Mouse (Mus musculus) stomach, postnatal 0 days (tissue): Measurements from ENCODE around the gene Gucy2d.
A peak's percentile ranks its signal among the peaks of the same experiment; 100 is the strongest.

Experiments
- CTCF ChIP-seq: IDR thresholded peaks from 2 replicates; pipeline ENCODE4 v1.5.1; 2016; ENCODE audit warnings: antibody characterized with exemption, low read depth, mild to moderate bottlenecking, moderate library complexity
- EP300 ChIP-seq: optimal IDR thresholded peaks from 2 replicates; pipeline ENCODE3; 2016; ENCODE audit warnings: antibody characterized with exemption

GRCm38 (mm10) chr7:98481066-98481734, 41.0 kb downstream of the Gucy2d start:
- TF ChIP-seq CTCF (peak; percentile 100), EP300 (no peak)
